Mouse (Mus musculus) midbrain, embryonic 16.5 days (tissue): Measurements from ENCODE around the gene Ripk1. TPM values are rescaled to one million over a fixed set of nuclear protein-coding genes. Genes with fewer than 3 reads are reported as not detected.

ENCODE experiments used
- ATAC-seq: fragments of 200-750 bp; cut with Nextera tagmentation; 2 replicates; pipeline ENCODE4 v1.8.0; 2017; ENCODE audit warnings: moderate TSS enrichment
- H3K27ac ChIP-seq: fragments of 300-500 bp; sonication (generic); 2 replicates; pipeline ENCODE4 v1.5.1; 2014; ENCODE audit warnings: mild to moderate bottlenecking, low read length, mixed read lengths
- H3K27me3 ChIP-seq: fragments of 300-500 bp; sonication (generic); 2 replicates; pipeline ENCODE4 v1.6.1; 2014; ENCODE audit warnings: low read depth, low read length, mixed read lengths; ENCODE audit not compliant: control insufficient read depth, insufficient read depth
- H3K36me3 ChIP-seq: fragments of 300-500 bp; sonication (generic); 2 replicates; pipeline ENCODE4 v1.6.1; 2014; ENCODE audit warnings: mild to moderate bottlenecking, low read length, moderate library complexity, mixed read lengths; ENCODE audit not compliant: control insufficient read depth, insufficient read depth
- H3K4me1 ChIP-seq: fragments of 300-500 bp; sonication (generic); 2 replicates; pipeline ENCODE4 v1.6.1; 2014; ENCODE audit warnings: mild to moderate bottlenecking, low read length, mixed read lengths; ENCODE audit not compliant: control insufficient read depth, insufficient read depth
- H3K4me2 ChIP-seq: fragments of 300-500 bp; sonication (generic); 2 replicates; pipeline ENCODE4 v1.6.1; 2014; ENCODE audit warnings: mild to moderate bottlenecking, low read length, mixed read lengths
- H3K4me3 ChIP-seq: fragments of 300-500 bp; sonication (generic); 2 replicates; pipeline ENCODE4 v1.5.1; 2014; ENCODE audit warnings: low read depth, mild to moderate bottlenecking, low read length, moderate library complexity, mixed read lengths
- H3K9ac ChIP-seq: fragments of 300-500 bp; sonication (generic); 2 replicates; pipeline ENCODE4 v1.6.1; 2014; ENCODE audit warnings: low read depth, low read length, mixed read lengths
- H3K9me3 ChIP-seq: fragments of 300-500 bp; sonication (generic); replicated peaks from 2 replicates; pipeline ENCODE4 v1.6.1; 2014; ENCODE audit warnings: mild to moderate bottlenecking, low read length, mixed read lengths; ENCODE audit not compliant: control insufficient read depth, poor library complexity, severe bottlenecking
- WGBS: fragments of 180-500 bp; shearing (Covaris S2); extraction: QIAGEN DNeasy Blood & Tissue Kit; methylation state at CpG from one replicate; pipeline ENCODE4 v1.1.7; 2014; 5-methylcytosine and 5-hydroxymethylcytosine counted together
- polyA plus RNA-seq: library from polyadenylated mRNA; unstranded; fragments of >200 nt; fragmentation: Nextera tagmentation; extraction: Ambion mirVana; gene quantifications from 2 replicates; pipeline ENCODE4 v1.2.1, GENCODE M21; 2015

Gene Ripk1
- polyA plus RNA-seq, 1 experiment from 2014 or later = 6.4 TPM

- Histone ChIP-seq H3K4me2 (peak within 1 kb of the TSS; percentile 66), H3K9me3 (no peaks in the 10 kb centered on the region), H3K27ac (peak within 1 kb of the TSS; percentile 97), H3K4me3 (peak within 1 kb of the TSS; percentile 95), H3K9ac (peak within 1 kb of the TSS; percentile 99), H3K36me3 (0 out of 2 replicates have a peak, but pooled peaks cover 2% of the 10 kb centered on the region), H3K27me3 (no peaks in the 10 kb centered on the region), H3K4me1 (peaks cover 16% of the 10 kb centered on the region)
- whole genome bisulfite sequencing = under 1% methylated on average over 38 of the region's 45 CpGs
- ATAC-seq = peak; percentile 88
Measured at GRCm38 (mm10) chr13:34077492-34078271, 75.5 kb downstream of the Ripk1 start, which contains the start of gene Tubb2a. Gene Tubb2a (minus strand): TSS chr13:34078007.

- ATAC-seq = peak; percentile 34
- H3K4me1 ChIP-seq = peaks cover 11% of the 10 kb centered on the region
- H3K27me3 ChIP-seq = no peaks in the 10 kb centered on the region
- H3K36me3 ChIP-seq = 0 out of 2 replicates have a peak, but pooled peaks cover 1% of the 10 kb centered on the region
- no peaks in the 10 kb centered on the region for H3K9me3 ChIP-seq
- H3K4me3 ChIP-seq = peak overlapping the region; percentile 95
- H3K9ac ChIP-seq = peak overlapping the region; percentile 99
- peak overlapping the region; percentile 66 for H3K4me2 ChIP-seq
- peak overlapping the region; percentile 97 for H3K27ac ChIP-seq
- 43% methylated on average over 16 of the region's 16 CpGs for WGBS
Measured at GRCm38 (mm10) chr13:34078500-34079280, 76.5 kb downstream of the Ripk1 start.

DNA sequence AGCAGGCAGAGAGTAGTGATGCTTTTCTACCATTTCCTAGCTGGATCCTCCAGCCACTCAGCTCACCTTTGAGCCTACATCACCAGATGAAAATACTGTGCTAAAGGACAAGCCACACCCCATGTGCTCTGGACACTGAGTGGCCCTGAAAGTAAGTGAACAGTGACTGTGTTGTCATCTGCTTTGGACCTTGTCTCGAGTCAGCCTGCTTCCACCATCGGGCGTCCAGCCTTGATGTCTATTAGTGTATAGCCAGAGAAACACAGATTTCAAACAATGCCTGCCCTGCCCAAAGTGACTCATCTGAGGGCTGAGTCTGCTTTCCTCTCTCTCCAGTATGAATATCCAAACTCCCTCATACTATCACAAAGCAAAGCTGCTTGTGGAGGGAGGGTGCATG, 77.6 kb downstream of the Ripk1 start:
- WGBS = 85% methylated on average over 3 of the region's 3 CpGs
- no peaks in the 10 kb centered on the region for H3K27me3 ChIP-seq
- H3K36me3 ChIP-seq = no peaks in the 10 kb centered on the region
- H3K27ac ChIP-seq = no peak overlapping the region
- no peak overlapping the region for H3K4me2 ChIP-seq
- H3K4me1 ChIP-seq = peaks cover 7% of the 10 kb centered on the region
- H3K4me3 ChIP-seq = no peak overlapping the region
- no peak overlapping the region for H3K9ac ChIP-seq
- H3K9me3 ChIP-seq = no peaks in the 10 kb centered on the region
- no peak for ATAC-seq

DNA sequence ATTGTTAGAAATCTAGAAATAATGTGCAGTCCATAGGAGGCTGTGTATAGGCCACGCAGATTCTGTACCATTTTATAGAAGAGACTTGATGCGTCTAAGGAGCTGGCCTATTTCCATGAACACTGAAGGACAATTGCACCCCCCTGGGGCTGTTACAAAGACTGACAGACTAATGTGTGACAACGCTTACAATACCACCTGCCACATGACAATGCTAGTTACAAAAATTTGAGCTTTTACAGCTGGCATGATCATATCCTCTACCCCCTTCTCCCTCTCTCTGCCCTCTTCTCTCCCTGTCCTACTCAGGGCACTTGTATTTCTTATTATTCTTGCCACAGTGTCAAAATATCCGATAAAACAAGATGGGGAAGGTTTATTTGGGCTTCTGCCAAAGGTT, 79.8 kb downstream of the Ripk1 start:
- Histone ChIP-seq H3K9ac (no peak overlapping the region), H3K4me3 (no peak overlapping the region), H3K36me3 (no peaks in the 10 kb centered on the region), H3K9me3 (no peaks in the 10 kb centered on the region), H3K27ac (no peak overlapping the region), H3K4me1 (peaks cover 3% of the 10 kb centered on the region; the same call in 1 of the 2 replicates), H3K27me3 (no peaks in the 10 kb centered on the region), H3K4me2 (no peak overlapping the region)
- 66% methylated on average over 4 of the region's 4 CpGs for WGBS
- no peak for ATAC-seq

- no peak overlapping the region for H3K4me3 ChIP-seq
- H3K36me3 ChIP-seq = no peaks in the 10 kb centered on the region
- H3K27me3 ChIP-seq = no peaks in the 10 kb centered on the region
- peak overlapping the region; percentile 48; the same call in 1 of the 2 replicates for H3K27ac ChIP-seq
- H3K9me3 ChIP-seq = no peaks in the 10 kb centered on the region
- H3K4me1 ChIP-seq = peaks cover 25% of the 10 kb centered on the region
- H3K4me2 ChIP-seq = no peak overlapping the region
- WGBS = 75% methylated on average over 9 of the region's 9 CpGs
- no peak overlapping the region for H3K9ac ChIP-seq
- ATAC-seq = no peak
Measured at GRCm38 (mm10) chr13:34084026-34084750, 82.0 kb downstream of the Ripk1 start.

Other genes with a start within 250 kb of the Ripk1 start
- not detected in 2 replicates for gene Serpinb6e, start 159.0 kb upstream of the Ripk1 start, polyA plus RNA-seq
- gene Serpinb6c, start 96.7 kb upstream of the Ripk1 start, polyA plus RNA-seq = 0.21 and 0.36 TPM in 2 replicates
- gene Nqo2, start 37.7 kb upstream of the Ripk1 start, polyA plus RNA-seq = 6.3 and 7.7 TPM in 2 replicates
- gene Serpinb6a, start 431 bp downstream of the Ripk1 start, polyA plus RNA-seq = 32.4 and 33.7 TPM in 2 replicates
- 39.2 and 45.1 TPM in 2 replicates for gene Bphl, start 35.2 kb downstream of the Ripk1 start, polyA plus RNA-seq
- gene Tubb2a, start 75.6 kb downstream of the Ripk1 start, polyA plus RNA-seq = 3,297 and 3,828 TPM in 2 replicates
- 1,230 and 1,315 TPM in 2 replicates for gene Tubb2b, start 128.1 kb downstream of the Ripk1 start, polyA plus RNA-seq
- gene Psmg4, start 160.6 kb downstream of the Ripk1 start, polyA plus RNA-seq = 71.6 and 74.6 TPM in 2 replicates